Mouse (Mus musculus) lung, adult 2 months (tissue): ENCODE measurements around the gene Sema4a.

ENCODE experiments used
- CTCF ChIP-seq: fragments of 200-500 bp; IDR thresholded peaks from 2 replicates; pipeline ENCODE4 v1.5.1; 2011; ENCODE audit warnings: mild to moderate bottlenecking, low read length, control low read depth; ENCODE audit not compliant: insufficient read depth
- POLR2A ChIP-seq: fragments of 200-500 bp; IDR thresholded peaks from 2 replicates; pipeline ENCODE4 v1.6.1; 2011; ENCODE audit warnings: low read depth, mild to moderate bottlenecking, control low read depth, low read length, borderline replicate concordance; ENCODE audit errors: extremely low read depth

DNA sequence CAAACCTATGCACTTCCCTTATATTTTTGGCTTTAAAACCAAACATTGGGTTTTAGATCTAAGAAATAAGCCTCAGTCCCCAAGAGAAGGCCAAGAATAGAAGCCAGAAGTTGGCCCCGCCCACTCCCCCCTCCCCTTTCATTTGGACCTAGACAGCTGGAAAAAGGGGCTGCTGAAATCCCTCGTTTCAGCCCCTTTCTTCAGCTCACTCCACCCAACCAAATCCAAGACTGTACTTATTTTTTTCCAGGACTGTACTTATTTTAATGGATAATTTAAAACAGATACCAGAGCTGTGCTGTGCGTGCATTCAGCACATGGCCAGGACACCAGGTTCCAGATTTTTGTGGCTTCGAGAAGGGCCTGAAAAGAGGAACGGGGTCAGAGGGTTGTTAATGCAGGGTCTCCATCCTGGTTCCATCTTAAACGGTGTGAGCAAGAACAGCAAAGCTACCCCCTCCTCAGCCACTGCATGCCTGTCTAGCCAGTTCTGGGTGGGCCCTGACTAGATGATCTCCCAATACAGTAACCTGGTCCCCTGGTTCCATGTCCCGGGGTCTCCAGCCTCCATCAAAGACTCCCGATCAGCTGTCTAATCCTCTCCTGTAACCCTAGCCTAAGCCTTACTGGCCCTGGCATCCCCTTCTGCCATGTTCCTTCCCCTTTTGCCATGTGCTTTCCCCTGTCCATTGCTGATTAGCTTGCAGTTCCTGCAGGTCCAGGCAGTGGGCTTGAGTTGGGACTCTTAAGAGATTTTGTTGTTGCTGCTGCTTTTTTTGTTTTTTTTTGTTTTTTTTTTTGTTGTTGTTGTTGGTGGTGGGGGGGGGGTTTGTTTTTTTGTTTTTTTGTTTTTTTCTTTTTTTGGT is 43.1 kb upstream of the Sema4a start:
- no peak for TF ChIP-seq POLR2A
- TF ChIP-seq CTCF, result no peak
